Mouse (Mus musculus): ENCODE data around the gene Mettl25.

DNA sequence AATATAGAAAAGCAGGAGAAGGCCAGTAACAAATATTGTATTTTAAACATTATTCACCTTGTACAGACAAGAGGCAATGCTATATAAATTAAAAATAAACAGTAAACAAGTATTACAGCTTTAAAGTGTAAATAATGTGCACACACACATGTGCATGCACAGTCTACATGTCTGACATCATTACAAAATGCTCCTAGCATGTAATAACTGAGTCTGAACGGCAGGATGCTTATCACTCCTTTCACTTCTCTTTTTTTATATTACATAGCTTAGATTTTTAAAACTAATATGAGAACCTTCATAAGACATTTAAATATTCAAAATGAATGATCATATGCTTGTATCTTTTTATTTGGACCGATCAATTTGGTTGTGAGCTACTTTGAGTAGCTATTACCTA, 77.2 kb downstream of the Mettl25 start:
- TF ChIP-seq GATA2 (IDR thresholded peaks at IDR 0.05; ENCODE audit: borderline replicate concordance, low read depth, low read length) (no peak), CTCF (IDR thresholded peaks at IDR 0.05; ENCODE audit: low read depth, low read length) (no peak), TAL1 (conservative IDR thresholded peaks at IDR 0.05; ENCODE audit: low read depth, low read length) (no peak), GATA1 (IDR thresholded peaks at IDR 0.05; ENCODE audit: borderline replicate concordance, low read length) (no peak)
